Mouse (Mus musculus) CH12.LX (cell line): ENCODE results near the gene Hist1h4f. TPM values are rescaled to one million over a fixed set of nuclear protein-coding genes. Genes with fewer than 3 reads are reported as not detected.

Source experiments
- DNase-seq: peaks from one replicate; pipeline ENCODE4 v3.0.0-alpha.2; 2013; ENCODE audit errors: extremely low read depth
- H3K27ac ChIP-seq: 2 replicates; pipeline ENCODE4 v1.5.1; 2012; ENCODE audit warnings: low read depth, mild to moderate bottlenecking, control low read depth, moderate library complexity; ENCODE audit not compliant: insufficient read depth
- H3K27me3 ChIP-seq: replicated peaks from 2 replicates; pipeline ENCODE3; 2012; ENCODE audit warnings: inconsistent platforms
- H3K36me3 ChIP-seq, 2 experiments: replicated peaks in 1 of 2; 2 replicates each; pipeline versions ENCODE3 to v1.6.1; 2012; ENCODE audit warnings: inconsistent platforms in 1 of 2, low read length in 1 of 2, mild to moderate bottlenecking in 1 of 2, mixed read lengths in 1 of 2, moderate library complexity in 1 of 2; ENCODE audit not compliant: control insufficient read depth in 1 of 2, insufficient read depth in 1 of 2
- H3K4me1 ChIP-seq, 2 experiments: 2 replicates each; pipeline ENCODE4 v1.6.1; 2012; ENCODE audit warnings: inconsistent platforms in 1 of 2, moderate library complexity in 1 of 2; ENCODE audit not compliant: insufficient read depth in 2 of 2, control insufficient read depth in 1 of 2
- H3K4me2 ChIP-seq: 2 replicates; pipeline ENCODE4 v1.6.1; 2012; ENCODE audit warnings: low read depth, mild to moderate bottlenecking, control low read depth; ENCODE audit not compliant: poor library complexity, insufficient read depth, severe bottlenecking
- H3K4me3 ChIP-seq, 3 experiments: fragments of 150-350 bp in 1 of 3; sonication (generic) in 1 of 3; replicated peaks in 1 of 3; 2 replicates each; pipeline versions ENCODE3 to v1.5.1; 2011 to 2012; ENCODE audit warnings: low read depth in 2 of 3, low read length in 2 of 3, mild to moderate bottlenecking in 2 of 3, moderate library complexity in 2 of 3, control low read depth in 1 of 3, improper control_type of control experiment in 1 of 3, inconsistent platforms in 1 of 3, mixed read lengths in 1 of 3; ENCODE audit not compliant: poor library complexity in 1 of 3
- H3K79me2 ChIP-seq: replicated peaks from 2 replicates; pipeline ENCODE4 v1.6.1; 2012; ENCODE audit warnings: mild to moderate bottlenecking, moderate library complexity; ENCODE audit not compliant: control insufficient read depth, poor library complexity, insufficient read depth, severe bottlenecking; ENCODE audit errors: extremely low read depth
- H3K9ac ChIP-seq: 2 replicates; pipeline ENCODE4 v1.6.1; 2012; ENCODE audit warnings: low read depth, mild to moderate bottlenecking, control low read depth, moderate library complexity; ENCODE audit not compliant: insufficient read depth
- H3K9me3 ChIP-seq: replicated peaks from 2 replicates; pipeline ENCODE3; 2012; ENCODE audit warnings: low read length, inconsistent platforms, mixed read lengths
- CHD2 ChIP-seq: IDR thresholded peaks from 2 replicates; pipeline ENCODE4 v1.6.1; 2011; ENCODE audit warnings: low read length, improper control_type of control experiment
- CTCF ChIP-seq, 2 experiments: IDR thresholded peaks in 1 of 2; conservative IDR thresholded peaks in 1 of 2; 2 replicates each; pipeline ENCODE4 v1.5.1; 2011 to 2012; ENCODE audit warnings: low read depth in 2 of 2, low read length in 2 of 2, improper control_type of control experiment in 1 of 2, inconsistent platforms in 1 of 2, mild to moderate bottlenecking in 1 of 2, moderate library complexity in 1 of 2
- ELF1 ChIP-seq: IDR thresholded peaks from 2 replicates; pipeline ENCODE4 v1.6.1; 2014; ENCODE audit warnings: low read depth, mild to moderate bottlenecking, inconsistent platforms, low read length, improper control_type of control experiment
- GABPA ChIP-seq: IDR thresholded peaks from 2 replicates; pipeline ENCODE4 v1.6.1; 2012; ENCODE audit warnings: low read depth, low read length, improper control_type of control experiment, inconsistent platforms; ENCODE audit not compliant: insufficient replicate concordance
- IRF4 ChIP-seq: IDR thresholded peaks from 2 replicates; pipeline ENCODE4 v1.6.1; 2014; ENCODE audit warnings: low read depth, mild to moderate bottlenecking, inconsistent platforms, low read length, improper control_type of control experiment
- JUN ChIP-seq: IDR thresholded peaks from 2 replicates; pipeline ENCODE4 v1.6.1; 2011; ENCODE audit warnings: low read depth, mild to moderate bottlenecking, low read length, improper control_type of control experiment, moderate library complexity; ENCODE audit not compliant: insufficient read depth
- KAT2A ChIP-seq: IDR thresholded peaks from 2 replicates; pipeline ENCODE4 v1.6.1; 2012; ENCODE audit warnings: low read length, improper control_type of control experiment, inconsistent platforms; ENCODE audit not compliant: insufficient replicate concordance
- MAFK ChIP-seq: IDR thresholded peaks from 2 replicates; pipeline ENCODE4 v1.6.1; 2011; ENCODE audit warnings: low read length, improper control_type of control experiment; ENCODE audit not compliant: insufficient replicate concordance
- MAZ ChIP-seq: IDR thresholded peaks from 2 replicates; pipeline ENCODE4 v1.6.1; 2012; ENCODE audit warnings: low read depth, mild to moderate bottlenecking, inconsistent platforms, low read length, improper control_type of control experiment, moderate library complexity
- POLR2A ChIP-seq: IDR thresholded peaks from 2 replicates; pipeline ENCODE4 v1.6.1; 2011; ENCODE audit warnings: low read depth, mild to moderate bottlenecking, improper control_type of control experiment, low read length
- POLR2AphosphoS2 ChIP-seq: IDR thresholded peaks from 2 replicates; pipeline ENCODE4 v1.6.1; 2011; ENCODE audit warnings: low read depth, low read length, improper control_type of control experiment
- RCOR1 ChIP-seq: conservative IDR thresholded peaks from 2 replicates; pipeline ENCODE4 v1.6.1; 2012; ENCODE audit warnings: low read depth, mild to moderate bottlenecking, inconsistent platforms, low read length, improper control_type of control experiment
- USF2 ChIP-seq: conservative IDR thresholded peaks from 2 replicates; pipeline ENCODE4 v1.6.1; 2011; ENCODE audit warnings: low read depth, low read length, improper control_type of control experiment
- ZMIZ1 ChIP-seq: IDR thresholded peaks from 2 replicates; pipeline ENCODE4 v1.6.1; 2012; ENCODE audit warnings: low read depth, mild to moderate bottlenecking, inconsistent platforms, low read length, improper control_type of control experiment
- ZNF384 ChIP-seq: IDR thresholded peaks from 2 replicates; pipeline ENCODE4 v1.6.1; 2012; ENCODE audit warnings: low read depth, low read length, improper control_type of control experiment, inconsistent platforms
- dilution Hi-C: fragments of 300-500 bp; cut with MboI; formaldehyde crosslinking; loops from 2 replicates; pipeline ENCODE4 v1.14.3; 2020; ENCODE audit warnings: low sequenced_read_pairs; ENCODE audit not compliant: extremely low pct_unique_long_range_greater_than_20kb, extremely low pct_ligation_motif_present
- in situ Hi-C: fragments of 300-500 bp; cut with MboI; formaldehyde crosslinking; loops from 3 replicates; pipeline ENCODE4 v1.14.3; 2019; ENCODE audit warnings: low sequenced_read_pairs, low pct_ligation_motif_present, low pct_unique_long_range_greater_than_20kb, mixed read lengths
- polyA plus RNA-seq: library from polyadenylated mRNA; unstranded; fragments of >175 nt; gene quantifications from 2 replicates; pipeline ENCODE4 v1.2.1, GENCODE M21; 2012; ENCODE audit warnings: low read depth; ENCODE audit not compliant: insufficient read length
- total RNA-seq, 2 experiments: library from RNA; depleted of rRNA; stranded (reverse); fragments of 300-350 nt in 1 of 2; fragments of >200 nt in 1 of 2; gene quantifications; 2 replicates each; pipeline ENCODE4 v1.2.3; 2012 to 2014

The Hist1h4f gene
- total and polyA plus RNA-seq, 3 experiments, result 9.0 to 4,902 (median 27.1) TPM

GRCm38 (mm10) chr13:23584331-23584730 lies 32.9 kb upstream of the Hist1h4f start:
- peak overlapping the region in 1 of 3 experiments; percentile 24 for H3K4me3 ChIP-seq
- peak overlapping the region; percentile 86 for H3K27ac ChIP-seq
- dilution Hi-C loops, result no loop called here
- peak overlapping the region; percentile 98 for H3K9ac ChIP-seq
- H3K79me2 ChIP-seq, result no peaks in the 10 kb centered on the region
- H3K4me1 ChIP-seq, result peaks cover 3 to 47% of the 10 kb centered on the region in 2 experiments
- no peaks in the 10 kb centered on the region for H3K36me3 ChIP-seq
- H3K27me3 ChIP-seq, result no peaks in the 10 kb centered on the region
- TF ChIP-seq JUN, result no peak
- TF ChIP-seq CHD2, result no peak
- no peak for TF ChIP-seq CTCF (conservative IDR thresholded peaks at IDR 0.05 in 1 of 2, IDR thresholded peaks at IDR 0.05 in 1 of 2; ENCODE audit: low read depth in 2 of 2, low read length in 2 of 2)
- TF ChIP-seq MAZ, result no peak
- TF ChIP-seq KAT2A, result no peak
- TF ChIP-seq RCOR1, result no peak
- peak; percentile 37; the same call in 1 of the 2 replicates for TF ChIP-seq ELF1
- no peak for TF ChIP-seq USF2
- no peak for TF ChIP-seq IRF4
- TF ChIP-seq, all 38 proteins: peak for 1
- DNase-seq, result peak; percentile 52
- in situ Hi-C loops, result no loop called here
- H3K9me3 ChIP-seq, result no peaks in the 10 kb centered on the region
- peak overlapping the region; percentile 96 for H3K4me2 ChIP-seq

- in situ Hi-C loops, result no loop called here
- Histone ChIP-seq H3K9me3 (no peaks in the 10 kb centered on the region), H3K27me3 (no peaks in the 10 kb centered on the region), H3K27ac (peak overlapping the region; percentile 93), H3K4me1 (peaks cover 3 to 39% of the 10 kb centered on the region in 2 experiments), H3K9ac (peak overlapping the region; percentile 98), H3K79me2 (no peaks in the 10 kb centered on the region), H3K4me2 (peak overlapping the region; percentile 78), H3K36me3 (no peaks in the 10 kb centered on the region)
- dilution Hi-C loops, result no loop called here
- peak; percentile 37 for DNase-seq
- no peak for TF ChIP-seq POLR2AphosphoS2
- TF ChIP-seq MAZ, result no peak
- no peak for TF ChIP-seq GABPA
- no peak for TF ChIP-seq ZNF384
- TF ChIP-seq MAFK, result no peak
- TF ChIP-seq ZMIZ1, result no peak
- TF ChIP-seq POLR2A, result 0 out of 2 replicates have a peak, but pooled peaks have one; percentile 19
- TF ChIP-seq, all 38 proteins: peak for 1
- H3K4me3 ChIP-seq, result peak overlapping the region in 1 of 3 experiments; percentile 9
These were observed 32.1 kb upstream of the Hist1h4f start for GRCm38 (mm10) chr13:23583387-23584068.
